In the genomic region with DNA sequence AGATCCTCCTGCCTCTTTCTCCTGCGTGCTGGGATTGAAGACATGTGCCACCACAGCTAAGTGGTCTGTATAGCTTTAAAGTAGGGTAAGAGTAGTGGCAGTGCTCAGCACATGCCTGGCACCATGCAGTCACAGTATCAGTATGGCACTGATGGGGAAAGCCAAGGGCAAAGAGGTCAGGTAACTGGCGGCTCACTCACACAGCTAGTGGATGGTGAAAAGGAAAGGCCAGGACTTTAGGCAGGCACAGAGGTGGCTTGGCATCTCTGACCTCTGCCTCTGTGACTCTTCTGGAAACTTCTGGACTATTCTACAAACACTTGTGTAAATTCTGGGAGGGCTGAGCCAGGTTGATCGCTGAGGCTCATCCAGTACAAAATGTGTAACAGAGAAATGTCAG, we compare ENCODE assay signal across 17 mouse cellular contexts. TPM values are rescaled to one million over a fixed set of nuclear protein-coding genes. Genes with fewer than 3 reads are reported as not detected.
DNase-seq lines count a peak whose midpoint lies in the region; ATAC-seq and TF ChIP-seq lines count a peak whose summit lies in the region.
"Had no signal": no experiment of that assay in that cellular context is flagged by ENCODE, and none has a peak within 500 bp of the region (broad histone marks: within the 10 kb centered on the region; RNA-seq: fewer than 3 reads in every experiment).

No protein-coding gene starts in this region.

- H3K9me3 ChIP-seq in liver, embryonic 15.5 days (replicated peaks), result no peaks in the 10 kb centered on the region
- no peaks in the 10 kb centered on the region for H3K9me3 ChIP-seq in liver, embryonic 11.5 days (ENCODE audit: control insufficient read depth, low read length)
- no peaks in the 10 kb centered on the region for H3K9me3 ChIP-seq in intestine, embryonic 15.5 days
- H3K9me3 ChIP-seq: forebrain, embryonic 13.5 days; G1E; stomach, embryonic 15.5 days had no signal

- no peak overlapping the region for H3K4me2 ChIP-seq in liver, embryonic 15.5 days
- no peak overlapping the region for H3K4me2 ChIP-seq in liver, embryonic 11.5 days
- no peak overlapping the region for H3K4me2 ChIP-seq in intestine, embryonic 15.5 days (replicated peaks)
- H3K4me2 ChIP-seq: forebrain, embryonic 13.5 days; stomach, embryonic 15.5 days had no signal

- 0 out of 2 replicates have a peak, but pooled peaks have one; percentile 41 for TF ChIP-seq EP300 in heart, adult 2 months (IDR thresholded peaks at IDR 0.05; ENCODE audit: insufficient read depth, low read depth, low read length)

- ATAC-seq in liver, embryonic 15.5 days (ENCODE audit: insufficient read depth), result no peak
- ATAC-seq in liver, embryonic 11.5 days (replicated peaks; ENCODE audit: low FRiP score), result no peak
- no peak for ATAC-seq in intestine, embryonic 15.5 days
- ATAC-seq: forebrain, embryonic 13.5 days had no signal

- H3K36me3 ChIP-seq in heart, adult 2 months (ENCODE audit: control insufficient read depth, insufficient read depth, low read length), result no peaks in the 10 kb centered on the region
- H3K36me3 ChIP-seq in liver, embryonic 15.5 days (replicated peaks), result peaks cover 87% of the 10 kb centered on the region
- peaks cover 69% of the 10 kb centered on the region for H3K36me3 ChIP-seq in liver, embryonic 11.5 days (ENCODE audit: control insufficient read depth, insufficient read depth, low read length)
- peaks cover 62% of the 10 kb centered on the region for H3K36me3 ChIP-seq in intestine, embryonic 15.5 days

- TF ChIP-seq POLR2A in heart, adult 2 months (IDR thresholded peaks at IDR 0.05; ENCODE audit: insufficient read depth, low read depth, low read length), result no peak

- DNase-seq in heart, adult 2 months, result peak in 1 of 2 experiments; percentile 56
- DNase-seq in heart, postnatal 4 days, result no peak
- no peak for DNase-seq in liver, embryonic 11.5 days (ENCODE audit: low spot score)
- no peak for DNase-seq in left cerebral cortex, postnatal 25 days (ENCODE audit: low spot score in 2 of 2)
- DNase-seq in cerebellum, postnatal 25 days, result no peak
- DNase-seq: cerebellum, postnatal 14 days; layer of hippocampus, postnatal 36 days; lung, adult 18-20 months; lung, postnatal 36 days; right cerebral cortex, adult 18-20 months had no signal

- H3K27me3 ChIP-seq in heart, adult 2 months (ENCODE audit: control insufficient read depth, insufficient read depth, low read length), result no peaks in the 10 kb centered on the region
- H3K27me3 ChIP-seq in liver, embryonic 15.5 days, result no peaks in the 10 kb centered on the region
- no peaks in the 10 kb centered on the region for H3K27me3 ChIP-seq in liver, embryonic 11.5 days (replicated peaks; ENCODE audit: control insufficient read depth, insufficient read depth, low read length)
- H3K27me3 ChIP-seq in intestine, embryonic 15.5 days (replicated peaks), result no peaks in the 10 kb centered on the region
- H3K27me3 ChIP-seq: forebrain, embryonic 13.5 days; stomach, embryonic 15.5 days had no signal

- no peak overlapping the region for H3K9ac ChIP-seq in heart, adult 2 months (ENCODE audit: low read depth, low read length)
- no peak overlapping the region for H3K9ac ChIP-seq in liver, embryonic 15.5 days
- H3K9ac ChIP-seq in liver, embryonic 11.5 days (ENCODE audit: low read depth, low read length), result no peak overlapping the region
- H3K9ac ChIP-seq in intestine, embryonic 15.5 days, result no peak overlapping the region
- H3K9ac ChIP-seq: forebrain, embryonic 13.5 days; stomach, embryonic 15.5 days had no signal

- no peaks in the 10 kb centered on the region for H3K4me1 ChIP-seq in heart, adult 2 months (ENCODE audit: control insufficient read depth, insufficient read depth, low read length)
- peaks cover 24% of the 10 kb centered on the region for H3K4me1 ChIP-seq in liver, embryonic 15.5 days (replicated peaks)
- H3K4me1 ChIP-seq in liver, embryonic 11.5 days (replicated peaks; ENCODE audit: control insufficient read depth, insufficient read depth, low read length), result no peaks in the 10 kb centered on the region; the same call in 1 of the 2 replicates
- no peaks in the 10 kb centered on the region for H3K4me1 ChIP-seq in intestine, embryonic 15.5 days (replicated peaks)
- H3K4me1 ChIP-seq: stomach, embryonic 15.5 days had no signal

- H3K27ac ChIP-seq in heart, adult 2 months, result peak overlapping the region; percentile 78
- peak overlapping the region; percentile 65 for H3K27ac ChIP-seq in liver, embryonic 15.5 days (replicated peaks)
- no peak overlapping the region for H3K27ac ChIP-seq in liver, embryonic 11.5 days (ENCODE audit: low read depth, low read length)
- peak overlapping the region; percentile 69; the same call in 1 of the 2 replicates for H3K27ac ChIP-seq in intestine, embryonic 15.5 days
- H3K27ac ChIP-seq: forebrain, embryonic 13.5 days; stomach, embryonic 15.5 days had no signal

- H3K79me2 ChIP-seq in heart, adult 2 months (replicated peaks; ENCODE audit: control insufficient read depth, insufficient read depth, low read length), result no peaks in the 10 kb centered on the region

- no peak overlapping the region for H3K4me3 ChIP-seq in heart, adult 2 months
- no peak overlapping the region for H3K4me3 ChIP-seq in liver, embryonic 15.5 days (replicated peaks)
- H3K4me3 ChIP-seq in liver, embryonic 11.5 days (ENCODE audit: low read depth, low read length), result no peak overlapping the region
- no peak overlapping the region for H3K4me3 ChIP-seq in intestine, embryonic 15.5 days (replicated peaks)
- H3K4me3 ChIP-seq: forebrain, embryonic 13.5 days; stomach, embryonic 15.5 days had no signal

- no peak for TF ChIP-seq CTCF in heart, adult 2 months (IDR thresholded peaks at IDR 0.05)

- WGBS in heart, adult 2 months, result 67% methylated on average over 3 of the region's 3 CpGs
- 79% methylated on average over 3 of the region's 3 CpGs for WGBS in liver, embryonic 15.5 days (ENCODE audit: insufficient replicate concordance)
- 91% methylated on average over 3 of the region's 3 CpGs for WGBS in liver, embryonic 11.5 days
- 84% methylated on average over 3 of the region's 3 CpGs for WGBS in intestine, embryonic 15.5 days

- intact Hi-C loops in heart, adult 2 months (cut with DNase I), result no loop called here
- intact Hi-C loops in left cerebral cortex, postnatal 25 days (cut with DNase I), result no loop called here

RNA-seq across cellular contexts. Expression of a gene that starts 9.6 kb away (rescaled TPM):
- total RNA-seq in heart, adult 2 months (2021), result 10 to 100 TPM; 65.3 to 67.6 TPM
- polyA plus RNA-seq in heart, adult 2 months (2012; rRNA removed), result 80.0 and 115 TPM in 2 replicates
- total RNA-seq in heart, postnatal 4 days (2021), result 100 to 1,000 TPM; 145 to 152 TPM
- polyA plus RNA-seq in liver, embryonic 15.5 days (2015; fragmentation: Nextera tagmentation; extraction: Ambion mirVana), result 190 and 206 TPM in 2 replicates
- 306 and 307 TPM in 2 replicates for polyA plus RNA-seq in liver, embryonic 11.5 days (2014; fragmentation: Nextera tagmentation; extraction: Ambion mirVana)
- polyA plus RNA-seq in intestine, embryonic 15.5 days (2015; fragmentation: Nextera tagmentation; extraction: Ambion mirVana), result 338 and 390 TPM in 2 replicates
- total RNA-seq in left cerebral cortex, postnatal 25 days (2021), result 100 to 1,000 TPM in 1 of 2 experiments, 10 to 100 TPM in 1; 97.7 to 106 TPM

RNA-seq across cellular contexts. Expression of a gene that starts 12.6 kb away (rescaled TPM):
- 10 to 100 TPM; 70.1 to 76.5 TPM for total RNA-seq in heart, adult 2 months (2021)
- 69.3 and 86.7 TPM in 2 replicates for polyA plus RNA-seq in heart, adult 2 months (2012; rRNA removed)
- 10 to 100 TPM; 55.3 to 60.1 TPM for total RNA-seq in heart, postnatal 4 days (2021)
- polyA plus RNA-seq in liver, embryonic 15.5 days (2015; fragmentation: Nextera tagmentation; extraction: Ambion mirVana), result 19.8 and 20.4 TPM in 2 replicates
- 65.8 and 67.7 TPM in 2 replicates for polyA plus RNA-seq in liver, embryonic 11.5 days (2014; fragmentation: Nextera tagmentation; extraction: Ambion mirVana)
- polyA plus RNA-seq in intestine, embryonic 15.5 days (2015; fragmentation: Nextera tagmentation; extraction: Ambion mirVana), result 43.6 and 43.7 TPM in 2 replicates
- 100 to 1,000 TPM; 128 to 129 TPM for total RNA-seq in left cerebral cortex, postnatal 25 days (2021)

RNA-seq across cellular contexts. Expression of a gene that starts 13.2 kb away (rescaled TPM):
- total RNA-seq in heart, adult 2 months (2021), result 100 to 1,000 TPM in 1 of 2 experiments, 10 to 100 TPM in 1; 94.3 to 104 TPM
- 118 TPM in 2 replicates for polyA plus RNA-seq in heart, adult 2 months (2012; rRNA removed)
- 10 to 100 TPM; 81.9 to 89.1 TPM for total RNA-seq in heart, postnatal 4 days (2021)
- 104 and 112 TPM in 2 replicates for polyA plus RNA-seq in liver, embryonic 15.5 days (2015; fragmentation: Nextera tagmentation; extraction: Ambion mirVana)
- polyA plus RNA-seq in liver, embryonic 11.5 days (2014; fragmentation: Nextera tagmentation; extraction: Ambion mirVana), result 111 and 120 TPM in 2 replicates
- polyA plus RNA-seq in intestine, embryonic 15.5 days (2015; fragmentation: Nextera tagmentation; extraction: Ambion mirVana), result 188 and 231 TPM in 2 replicates
- 10 to 100 TPM; 96.9 to 99.5 TPM for total RNA-seq in left cerebral cortex, postnatal 25 days (2021)

RNA-seq across cellular contexts. Expression of a gene that starts 18.0 kb away (rescaled TPM):
- not detected for total RNA-seq in heart, adult 2 months (2021)
- 2.2 TPM in 1 of 2 replicates, not detected in the other for polyA plus RNA-seq in heart, adult 2 months (2012; rRNA removed)
- total RNA-seq in heart, postnatal 4 days (2021), result not detected
- 0.53 TPM in 1 of 2 replicates, not detected in the other for polyA plus RNA-seq in liver, embryonic 15.5 days (2015; fragmentation: Nextera tagmentation; extraction: Ambion mirVana)
- 1.1 and 1.2 TPM in 2 replicates for polyA plus RNA-seq in liver, embryonic 11.5 days (2014; fragmentation: Nextera tagmentation; extraction: Ambion mirVana)
- polyA plus RNA-seq in intestine, embryonic 15.5 days (2015; fragmentation: Nextera tagmentation; extraction: Ambion mirVana), result 75.2 and 89.8 TPM in 2 replicates
- total RNA-seq in left cerebral cortex, postnatal 25 days (2021), result not detected
- total RNA-seq: hematopoietic stem cell, adult 5-6 weeks; left cerebral cortex, postnatal 36 days had no signal
- polyA plus RNA-seq: forebrain, embryonic 13.5 days had no signal

RNA-seq across cellular contexts. Expression of a gene that starts 33.9 kb away (rescaled TPM):
- total RNA-seq in heart, adult 2 months (2021), result under 1 TPM; 0.42 to 0.45 TPM
- 0.27 and 0.59 TPM in 2 replicates for polyA plus RNA-seq in heart, adult 2 months (2012; rRNA removed)
- 10 to 100 TPM; 11.7 TPM for total RNA-seq in heart, postnatal 4 days (2021)
- polyA plus RNA-seq in liver, embryonic 15.5 days (2015; fragmentation: Nextera tagmentation; extraction: Ambion mirVana), result 0.60 and 0.67 TPM in 2 replicates
- 9.4 and 10.2 TPM in 2 replicates for polyA plus RNA-seq in liver, embryonic 11.5 days (2014; fragmentation: Nextera tagmentation; extraction: Ambion mirVana)
- polyA plus RNA-seq in intestine, embryonic 15.5 days (2015; fragmentation: Nextera tagmentation; extraction: Ambion mirVana), result 9.6 and 11.2 TPM in 2 replicates
- 1 to 10 TPM; 2.8 to 3.0 TPM for total RNA-seq in left cerebral cortex, postnatal 25 days (2021)
